Mouse (Mus musculus) adrenal gland (tissue): ENCODE measurements at regions not wholly inside any gene's neighbourhood (a gene's known extent, or its start where the extent isn't known, plus 50 kb on each side); places are given as distances from the start of the nearest gene placed in this dataset.

Source experiments
- intact Hi-C: fragments of 180-260 bp; cut with DNase I; formaldehyde crosslinking; loops from one replicate; pipeline ENCODE4 v1.15.1; 2025

- intact Hi-C loops = no loop called here
Observed at GRCm38 (mm10) chr13:101565323-101565722, 202.7 kb downstream of the Pik3r1 start.

GRCm38 (mm10) chr13:101555371-101555874 is 212.6 kb downstream of the Pik3r1 start:
- intact Hi-C loops = no loop called here

GRCm38 (mm10) chr13:101553131-101553549 is 214.9 kb downstream of the Pik3r1 start:
- intact Hi-C loops = no loop called here

- intact Hi-C loops = no loop called here
Observed at GRCm38 (mm10) chr13:101552451-101552850, 215.6 kb downstream of the Pik3r1 start.

- intact Hi-C loops = no loop called here
Observed at GRCm38 (mm10) chr13:101551068-101551467, 216.9 kb downstream of the Pik3r1 start.

- intact Hi-C loops = no loop called here
Observed at GRCm38 (mm10) chr13:101550526-101550925, 217.5 kb downstream of the Pik3r1 start.

- intact Hi-C loops = no loop called here
Observed at GRCm38 (mm10) chr13:101547887-101548286, 220.1 kb downstream of the Pik3r1 start.

- intact Hi-C loops = no loop called here
Observed at GRCm38 (mm10) chr13:101547365-101547764, 220.7 kb downstream of the Pik3r1 start.

GRCm38 (mm10) chr13:101545344-101546181 is 222.5 kb downstream of the Pik3r1 start:
- intact Hi-C loops = no loop called here

- intact Hi-C loops = no loop called here
Observed at GRCm38 (mm10) chr13:101540391-101541191, 227.4 kb downstream of the Pik3r1 start.

- intact Hi-C loops = no loop called here
Observed at GRCm38 (mm10) chr13:101538110-101538509, 229.9 kb downstream of the Pik3r1 start.

GRCm38 (mm10) chr13:101536019-101536418 is 232.0 kb downstream of the Pik3r1 start:
- intact Hi-C loops = no loop called here

GRCm38 (mm10) chr13:101535331-101535866 is 232.6 kb downstream of the Pik3r1 start:
- intact Hi-C loops = no loop called here

- intact Hi-C loops = no loop called here
Observed at GRCm38 (mm10) chr13:101534490-101534889, 233.5 kb downstream of the Pik3r1 start.

- intact Hi-C loops = no loop called here
Observed at GRCm38 (mm10) chr13:101532913-101533312, 235.1 kb downstream of the Pik3r1 start.

- intact Hi-C loops = no loop called here
Observed at GRCm38 (mm10) chr13:101527691-101528090, 240.3 kb downstream of the Pik3r1 start.

- intact Hi-C loops = no loop called here
Observed at GRCm38 (mm10) chr13:101524781-101525180, 243.2 kb downstream of the Pik3r1 start.

- intact Hi-C loops = no loop called here
Observed at GRCm38 (mm10) chr13:101524223-101524622, 243.8 kb downstream of the Pik3r1 start.

- intact Hi-C loops = no loop called here
Observed at GRCm38 (mm10) chr13:101523492-101523891, 244.5 kb downstream of the Pik3r1 start.

GRCm38 (mm10) chr13:101522597-101522996 is 245.4 kb downstream of the Pik3r1 start:
- intact Hi-C loops = no loop called here

- intact Hi-C loops = no loop called here
Observed at GRCm38 (mm10) chr13:101513354-101513753, 254.7 kb downstream of the Pik3r1 start.

- intact Hi-C loops = loop anchor here (2.0 kb wide), 1 partner anchor 181 kb away; no protein-coding TSS in a partner anchor
Observed at GRCm38 (mm10) chr13:101509946-101510345, 258.1 kb downstream of the Pik3r1 start.
